Mouse (Mus musculus) neural tube, embryonic 12.5 days (tissue): Measurements from ENCODE around the gene Myo1d. TPM values are rescaled to one million over a fixed set of nuclear protein-coding genes. Genes with fewer than 3 reads are reported as not detected.

Experiments used
- ATAC-seq: fragments of 200-750 bp; cut with Nextera tagmentation; 2 replicates; pipeline ENCODE4 v1.8.0; 2017; ENCODE audit warnings: low read depth, mild to moderate bottlenecking, moderate TSS enrichment, moderate library complexity; ENCODE audit not compliant: low FRiP score
- H3K27ac ChIP-seq: fragments of 300-500 bp; sonication (generic); 2 replicates; pipeline ENCODE4 v1.5.1; 2016
- H3K27me3 ChIP-seq: fragments of 300-500 bp; sonication (generic); replicated peaks from 2 replicates; pipeline ENCODE4 v1.6.1; 2016; ENCODE audit warnings: mild to moderate bottlenecking
- H3K36me3 ChIP-seq: fragments of 300-500 bp; sonication (generic); 2 replicates; pipeline ENCODE4 v1.6.1; 2016; ENCODE audit warnings: mild to moderate bottlenecking
- H3K4me1 ChIP-seq: fragments of 300-500 bp; sonication (generic); 2 replicates; pipeline ENCODE4 v1.6.1; 2016
- H3K4me2 ChIP-seq: fragments of 300-500 bp; sonication (generic); replicated peaks from 2 replicates; pipeline ENCODE4 v1.6.1; 2016; ENCODE audit warnings: mild to moderate bottlenecking
- H3K4me3 ChIP-seq: fragments of 300-500 bp; sonication (generic); 2 replicates; pipeline ENCODE4 v1.5.1; 2016
- H3K9ac ChIP-seq: fragments of 300-500 bp; sonication (generic); 2 replicates; pipeline ENCODE4 v1.6.1; 2016; ENCODE audit warnings: mild to moderate bottlenecking
- H3K9me3 ChIP-seq: fragments of 300-500 bp; sonication (generic); 2 replicates; pipeline ENCODE4 v1.6.1; 2016; ENCODE audit warnings: mild to moderate bottlenecking
- WGBS: fragments of 180-500 bp; shearing (Covaris S2); methylation state at CpG from one replicate; pipeline ENCODE4 v1.1.7; 2016; 5-methylcytosine and 5-hydroxymethylcytosine counted together
- polyA plus RNA-seq: library from polyadenylated mRNA; unstranded; fragments of >200 nt; fragmentation: Nextera tagmentation; extraction: Ambion mirVana; gene quantifications from 2 replicates; pipeline ENCODE4 v1.2.1, GENCODE M21; 2016

Gene Myo1d
- 2.2 and 2.6 TPM in 2 replicates for polyA plus RNA-seq

DNA sequence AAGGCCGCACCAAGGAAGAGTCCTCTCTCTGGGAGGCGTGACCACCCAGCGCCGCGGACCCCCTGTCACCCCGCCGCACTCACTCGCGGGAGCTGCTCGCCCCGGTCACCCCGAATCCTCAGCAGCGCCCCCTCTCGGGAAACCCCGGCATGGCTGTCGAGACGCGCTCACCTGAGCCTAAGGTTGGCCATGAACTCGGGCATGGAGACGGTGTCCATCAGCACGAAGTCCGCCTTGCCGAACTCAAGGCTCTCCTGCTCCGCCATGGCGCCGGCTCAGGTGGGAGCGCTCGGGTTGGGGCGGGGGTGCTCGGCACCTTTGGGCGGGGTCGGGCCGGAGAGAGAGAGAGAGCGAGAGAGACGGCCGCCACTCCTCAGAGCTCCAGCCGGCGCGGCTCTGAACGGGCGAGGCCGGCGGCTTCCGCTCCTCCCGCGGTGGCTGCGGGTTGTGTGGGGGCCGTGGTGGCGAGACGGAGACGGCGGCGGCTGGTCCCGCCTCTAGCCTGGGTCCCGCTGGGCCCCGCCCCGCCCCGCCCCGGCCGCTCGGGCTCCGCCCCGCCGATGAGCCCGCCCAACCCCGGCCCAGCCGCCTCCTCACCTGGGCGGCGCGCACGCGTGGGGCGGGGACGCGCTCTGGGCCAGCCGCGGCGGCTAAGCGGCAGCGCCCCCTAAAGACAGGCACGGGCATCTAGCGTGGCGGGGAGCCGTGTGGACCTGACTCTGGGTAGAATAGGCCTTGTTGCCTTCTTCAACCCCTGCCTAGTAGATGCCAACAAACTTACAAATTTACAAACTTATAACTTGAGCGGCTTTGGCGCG, at the start of gene Myo1d:
Myo1d (minus strand) TSS at position 499 of the 818 bp plus-strand sequence.
- peak within 1 kb of the TSS; percentile 65 for H3K9ac ChIP-seq
- H3K4me1 ChIP-seq = 0 out of 2 replicates have a peak, but pooled peaks cover 6% of the 10 kb centered on the region
- no peaks in the 10 kb centered on the region for H3K36me3 ChIP-seq
- H3K4me3 ChIP-seq = peak within 1 kb of the TSS; percentile 69
- 0 out of 2 replicates have a peak, but pooled peaks cover 6% of the 10 kb centered on the region for H3K27me3 ChIP-seq
- under 1% methylated on average over 76 of the region's 87 CpGs for WGBS
- ATAC-seq = peak; percentile 87
- no peaks in the 10 kb centered on the region for H3K9me3 ChIP-seq
- no peak within 1 kb of the TSS for H3K27ac ChIP-seq
- H3K4me2 ChIP-seq = peak within 1 kb of the TSS; percentile 80

DNA sequence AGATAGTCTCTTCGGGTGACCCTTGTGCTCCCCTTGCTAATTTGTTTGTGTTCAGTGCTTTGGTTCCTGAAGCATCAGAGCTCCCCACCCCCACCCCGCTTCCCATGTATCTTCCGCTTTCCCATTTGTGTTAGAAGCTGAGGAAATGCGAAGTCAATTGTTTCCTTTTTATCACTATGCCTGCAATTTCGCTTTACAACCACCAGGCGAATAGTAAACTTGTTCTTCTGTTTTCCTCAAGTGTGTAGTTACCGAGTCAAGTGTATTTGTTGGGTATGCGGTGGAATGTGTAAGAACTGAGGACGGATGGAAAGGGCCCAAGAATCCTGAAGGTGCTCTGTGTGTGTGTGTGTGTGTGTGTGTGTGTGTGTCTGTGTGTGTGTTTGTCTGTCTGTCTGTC, 42.0 kb upstream of the Myo1d start:
- Histone ChIP-seq H3K36me3 (peaks cover 20% of the 10 kb centered on the region), H3K9me3 (no peaks in the 10 kb centered on the region), H3K27ac (no peak overlapping the region), H3K4me3 (no peak overlapping the region), H3K9ac (no peak overlapping the region), H3K4me2 (no peak overlapping the region), H3K27me3 (no peaks in the 10 kb centered on the region), H3K4me1 (no peaks in the 10 kb centered on the region)
- ATAC-seq = no peak
- 74% methylated on average over 9 of the region's 9 CpGs for WGBS

DNA sequence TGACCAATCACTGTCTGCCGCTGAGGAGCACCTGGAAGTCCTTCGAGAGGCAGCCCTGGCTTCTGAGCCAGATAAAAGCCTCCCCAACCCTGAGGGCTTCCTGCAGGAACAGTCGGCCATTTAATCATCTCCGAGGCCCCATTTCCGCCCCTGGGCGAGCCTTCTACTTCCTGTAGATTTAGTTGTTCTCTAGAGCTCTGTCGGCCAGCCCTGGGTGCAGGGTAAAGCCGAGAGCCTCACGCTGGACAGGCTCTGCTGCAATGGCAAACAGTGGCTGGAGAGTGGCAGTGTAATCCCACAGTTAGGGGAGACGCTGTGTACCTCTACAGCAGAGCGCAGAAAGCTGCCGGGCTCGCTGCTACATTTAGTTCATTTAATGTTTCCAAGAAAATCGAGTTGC, 41.5 kb upstream of the Myo1d start:
- ATAC-seq = no peak

DNA sequence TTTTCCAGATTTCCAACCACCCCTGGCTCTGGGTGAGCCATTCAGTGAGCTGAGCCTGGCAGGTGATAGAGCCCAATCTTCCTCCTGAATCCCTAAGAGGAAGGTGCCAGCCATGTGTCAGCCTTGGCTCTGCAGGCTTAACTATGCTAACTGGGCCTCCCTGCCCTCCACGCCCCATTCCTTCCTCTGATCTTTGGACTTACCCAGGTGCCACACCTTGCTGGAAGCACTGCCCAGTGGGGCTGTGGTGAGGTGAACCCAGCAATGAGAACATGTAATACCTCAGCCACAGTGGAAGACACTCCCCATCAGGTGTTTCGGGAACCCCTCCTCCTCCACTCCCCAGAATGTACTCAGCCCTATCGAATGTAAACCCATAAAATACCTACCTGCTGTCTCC, 40.3 kb upstream of the Myo1d start:
- Histone ChIP-seq H3K4me3 (no peak overlapping the region), H3K4me2 (no peak overlapping the region), H3K27ac (no peak overlapping the region), H3K9ac (no peak overlapping the region), H3K27me3 (no peaks in the 10 kb centered on the region), H3K4me1 (no peaks in the 10 kb centered on the region), H3K36me3 (peaks cover 32% of the 10 kb centered on the region), H3K9me3 (no peaks in the 10 kb centered on the region)
- ATAC-seq = no peak
- 82% methylated on average over 3 of the region's 3 CpGs for WGBS

More for the DNA sequence above, 41.5 kb upstream of the Myo1d start:
- H3K27ac ChIP-seq = no peak overlapping the region
- 62% methylated on average over 14 of the region's 14 CpGs for WGBS
- peaks cover 22% of the 10 kb centered on the region for H3K36me3 ChIP-seq
- H3K27me3 ChIP-seq = no peaks in the 10 kb centered on the region
- H3K9me3 ChIP-seq = no peaks in the 10 kb centered on the region
- H3K4me3 ChIP-seq = no peak overlapping the region
- no peak overlapping the region for H3K9ac ChIP-seq
- H3K4me1 ChIP-seq = no peaks in the 10 kb centered on the region
- no peak overlapping the region for H3K4me2 ChIP-seq

DNA sequence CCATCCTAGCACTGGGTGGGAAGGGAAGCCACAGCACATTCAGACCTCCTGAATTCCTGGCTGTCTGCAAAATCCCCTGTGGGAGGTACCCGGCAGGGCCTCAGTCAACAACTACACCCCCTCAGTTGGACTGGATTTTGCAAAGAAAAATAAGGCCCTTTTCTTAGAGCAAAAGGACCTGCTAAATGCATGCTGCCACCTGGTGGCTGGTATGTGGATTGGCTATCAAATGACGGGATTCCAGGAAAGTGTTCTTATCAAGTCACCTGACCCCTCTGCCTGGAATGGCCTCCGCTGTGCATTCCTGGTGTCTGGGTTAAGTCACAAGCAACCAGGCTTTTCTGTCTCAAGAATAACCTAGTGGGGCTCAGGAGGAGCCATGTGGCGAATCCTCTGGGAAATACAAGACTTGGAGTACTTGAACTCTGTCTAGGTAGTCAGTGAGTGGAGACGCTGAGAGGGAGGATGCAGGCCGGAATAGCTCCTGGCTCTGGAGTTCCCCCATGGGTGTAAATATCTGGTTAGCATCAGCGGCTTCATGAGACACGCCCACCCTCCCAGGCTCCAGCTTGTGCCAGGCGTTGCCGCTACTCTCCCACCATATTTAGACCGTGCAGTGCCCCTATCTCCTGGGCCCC, 38.4 kb upstream of the Myo1d start:
- Histone ChIP-seq H3K9ac (no peak overlapping the region), H3K36me3 (peaks cover 43% of the 10 kb centered on the region), H3K4me1 (no peaks in the 10 kb centered on the region), H3K27me3 (no peaks in the 10 kb centered on the region), H3K9me3 (no peaks in the 10 kb centered on the region), H3K4me2 (no peak overlapping the region), H3K4me3 (no peak overlapping the region), H3K27ac (no peak overlapping the region)
- 49% methylated on average over 11 of the region's 11 CpGs for WGBS
- no peak for ATAC-seq

DNA sequence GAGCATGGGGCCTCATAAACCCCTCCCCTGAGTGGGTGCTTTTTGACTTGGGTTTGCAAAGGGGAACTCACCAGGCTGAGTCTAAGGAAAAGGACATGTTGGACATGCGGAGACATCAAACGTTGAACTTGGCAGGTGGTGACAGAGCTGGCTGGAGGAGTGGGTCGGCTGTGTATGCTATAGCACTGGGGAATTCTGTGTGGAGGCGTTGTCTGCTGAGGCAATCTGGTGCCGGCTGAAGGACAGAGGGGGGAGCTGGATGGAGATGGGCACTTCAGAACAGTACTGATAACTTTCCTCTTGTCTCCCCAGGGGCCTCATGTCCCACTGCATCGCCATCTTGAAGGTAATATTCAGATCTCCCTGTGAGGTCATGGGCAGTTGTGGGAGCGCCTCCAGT, 35.5 kb upstream of the Myo1d start:
- H3K27me3 ChIP-seq = no peaks in the 10 kb centered on the region
- 90% methylated on average over 7 of the region's 7 CpGs for WGBS

DNA sequence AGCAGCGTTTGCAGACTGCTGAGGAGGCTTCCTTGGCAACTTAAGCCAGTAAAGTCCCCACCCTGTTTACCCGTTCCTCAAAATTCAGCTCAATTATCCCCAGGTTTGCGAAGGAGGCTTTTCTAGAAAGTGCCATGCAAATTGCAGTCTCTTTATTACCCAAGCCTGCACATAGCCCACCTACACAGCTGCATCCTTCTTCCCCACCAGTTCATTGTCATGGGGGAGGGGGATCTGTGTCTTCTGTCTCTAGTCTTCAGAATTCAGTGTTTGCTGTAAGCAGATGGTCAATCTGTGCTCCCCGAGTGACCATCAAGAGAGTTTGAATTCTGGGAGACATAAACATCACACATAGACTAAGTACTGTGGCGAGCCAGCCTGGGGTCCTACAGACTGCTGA, 31.3 kb upstream of the Myo1d start:
- WGBS = 13% methylated on average over 5 of the region's 5 CpGs
- Histone ChIP-seq H3K4me1 (peaks cover 21% of the 10 kb centered on the region), H3K4me3 (peak overlapping the region; percentile 56), H3K27ac (no peak overlapping the region), H3K4me2 (peak overlapping the region; percentile 92), H3K36me3 (peaks cover 21% of the 10 kb centered on the region), H3K9me3 (no peaks in the 10 kb centered on the region), H3K9ac (peak overlapping the region; percentile 90; the same call in 1 of the 2 replicates), H3K27me3 (no peaks in the 10 kb centered on the region)
- ATAC-seq = 0 out of 2 replicates have a peak, but pooled peaks have one; percentile 4

More for the DNA sequence above, 35.5 kb upstream of the Myo1d start:
- ATAC-seq = no peak
- H3K4me1 ChIP-seq = peaks cover 13% of the 10 kb centered on the region
- peaks cover 28% of the 10 kb centered on the region for H3K36me3 ChIP-seq
- no peak overlapping the region for H3K27ac ChIP-seq
- no peak overlapping the region for H3K9ac ChIP-seq
- no peak overlapping the region for H3K4me3 ChIP-seq
- H3K9me3 ChIP-seq = no peaks in the 10 kb centered on the region
- no peak overlapping the region for H3K4me2 ChIP-seq

DNA sequence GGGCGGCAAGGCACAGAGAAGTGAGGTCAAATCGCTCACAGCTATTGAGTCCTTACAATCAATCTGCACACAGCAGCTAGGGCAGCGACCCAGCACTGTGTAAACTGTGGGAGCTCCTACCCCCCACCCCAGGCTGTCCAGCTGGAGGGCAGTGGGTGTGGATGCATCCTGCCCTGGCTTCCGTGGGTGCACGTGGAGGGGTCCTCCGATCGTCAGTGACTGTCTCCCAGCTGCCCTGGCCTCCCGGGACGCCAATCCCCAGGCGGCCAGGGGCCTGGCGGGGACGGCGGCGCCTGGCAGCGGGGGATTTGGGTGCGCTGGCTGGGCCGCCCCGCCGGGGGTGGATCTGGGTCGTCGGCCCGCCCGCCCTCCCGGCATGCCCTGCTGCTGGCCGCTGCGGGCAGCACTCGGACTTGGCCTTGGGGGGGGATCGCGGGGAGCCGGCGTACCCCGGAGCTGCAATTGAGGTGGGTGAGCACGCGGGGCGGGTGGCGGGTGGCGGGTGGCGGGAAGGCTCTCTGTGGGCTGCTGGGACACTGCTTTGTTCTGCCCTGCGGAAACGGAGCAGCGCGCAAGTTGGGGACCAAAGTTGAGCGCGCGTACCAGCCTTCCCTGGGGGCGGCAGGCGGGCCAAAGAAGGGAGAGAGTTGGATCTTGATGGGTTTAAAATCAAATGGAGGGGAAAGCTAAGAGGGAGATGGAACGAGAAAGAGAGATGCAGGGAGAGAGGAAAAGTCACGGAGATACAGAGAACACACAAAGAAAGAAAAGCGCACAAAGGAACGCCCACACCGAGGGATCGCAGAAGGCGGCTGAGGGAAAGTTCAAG, 30.4 kb upstream of the Myo1d start, which contains the start of gene Tmem98:
Tmem98 (plus strand) TSS at position 183 of the 829 bp plus-strand sequence.
- Histone ChIP-seq H3K27me3 (no peaks in the 10 kb centered on the region), H3K9me3 (0 out of 2 replicates have a peak, but pooled peaks cover 2% of the 10 kb centered on the region), H3K4me1 (peaks cover 21% of the 10 kb centered on the region), H3K9ac (peak within 1 kb of the TSS; percentile 90), H3K36me3 (peaks cover 12% of the 10 kb centered on the region), H3K4me3 (peak within 1 kb of the TSS; percentile 56), H3K27ac (peak within 1 kb of the TSS; percentile 37; the same call in 1 of the 2 replicates), H3K4me2 (peak within 1 kb of the TSS; percentile 92)
- peak; percentile 81 for ATAC-seq
- WGBS = 1% methylated on average over 54 of the region's 54 CpGs

DNA sequence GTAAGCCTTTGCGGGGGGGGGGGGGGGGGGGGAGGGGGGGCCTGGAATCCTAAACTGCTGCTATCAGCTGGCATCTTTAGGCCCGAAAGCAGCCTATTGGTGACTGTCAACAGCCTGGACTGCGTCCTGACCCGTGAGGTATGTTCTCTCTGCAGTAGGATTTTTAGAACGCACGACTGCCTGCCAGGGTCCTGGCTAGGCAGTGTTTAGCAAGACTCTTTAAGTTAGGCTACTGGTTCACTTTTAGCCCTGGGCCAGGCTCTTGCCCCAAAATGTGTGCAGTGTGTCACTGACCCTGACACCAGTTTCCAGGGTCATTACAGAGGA, 29.8 kb upstream of the Myo1d start:
- H3K4me2 ChIP-seq = peak overlapping the region; percentile 92
- no peak overlapping the region for H3K27ac ChIP-seq
- H3K9me3 ChIP-seq = 0 out of 2 replicates have a peak, but pooled peaks cover 5% of the 10 kb centered on the region
- H3K36me3 ChIP-seq = peaks cover 6% of the 10 kb centered on the region
- 0 out of 2 replicates have a peak, but pooled peaks have one; percentile 23 for ATAC-seq
- peaks cover 21% of the 10 kb centered on the region for H3K4me1 ChIP-seq
- H3K9ac ChIP-seq = peak overlapping the region; percentile 90
- H3K27me3 ChIP-seq = no peaks in the 10 kb centered on the region
- WGBS = 44% methylated on average over 5 of the region's 6 CpGs
- peak overlapping the region; percentile 56 for H3K4me3 ChIP-seq

DNA sequence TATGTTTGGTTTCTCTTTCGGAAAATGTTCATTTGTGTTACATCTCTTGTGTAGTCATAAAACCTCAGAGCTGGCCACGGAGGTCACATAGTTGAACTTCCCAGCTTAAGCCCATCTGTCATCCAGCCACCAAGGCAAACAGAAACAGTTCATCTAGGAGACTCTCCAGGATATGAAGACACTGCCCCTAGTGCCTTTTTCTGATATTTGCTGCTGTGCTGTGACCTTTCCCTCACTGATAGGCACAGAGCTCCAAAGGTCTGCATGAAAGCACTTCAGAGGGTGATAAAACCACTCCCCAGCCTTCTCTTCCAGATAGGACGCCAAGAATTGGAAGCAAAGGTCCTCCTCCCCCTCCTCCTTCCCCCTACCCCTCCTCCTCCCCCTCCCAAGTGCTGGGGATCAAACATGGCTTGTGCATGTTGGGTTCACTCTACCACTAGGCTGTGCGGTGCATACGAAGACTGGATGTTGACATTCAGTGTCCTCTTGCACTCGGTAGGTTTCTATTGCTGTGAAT, 28.8 kb upstream of the Myo1d start:
- no peak for ATAC-seq
- Histone ChIP-seq H3K27ac (no peak overlapping the region), H3K36me3 (no peaks in the 10 kb centered on the region; the same call in 1 of the 2 replicates), H3K27me3 (no peaks in the 10 kb centered on the region), H3K4me1 (peaks cover 21% of the 10 kb centered on the region), H3K4me2 (no peak overlapping the region), H3K9me3 (0 out of 2 replicates have a peak, but pooled peaks cover 5% of the 10 kb centered on the region), H3K4me3 (no peak overlapping the region), H3K9ac (no peak overlapping the region)
- 74% methylated on average over 6 of the region's 6 CpGs for WGBS

DNA sequence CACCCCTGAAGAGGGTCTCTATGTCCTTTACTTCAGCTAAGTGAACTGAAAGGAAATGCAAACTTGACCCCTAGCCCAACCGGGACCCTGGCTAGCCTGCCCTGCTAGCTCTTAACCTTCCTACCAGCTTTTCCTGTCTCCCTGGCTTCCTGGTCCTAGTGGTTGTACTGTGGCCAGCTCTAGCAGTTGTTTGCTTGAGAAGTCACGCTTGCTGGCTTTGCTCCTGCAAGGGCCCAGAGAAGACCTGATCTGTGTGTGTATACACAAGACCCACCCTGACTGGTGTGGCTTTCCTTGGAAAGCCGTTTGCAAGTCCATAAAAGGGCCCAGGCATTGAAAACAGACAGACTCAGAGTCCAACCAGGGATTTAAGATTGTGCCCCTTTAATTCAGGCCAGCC, 22.9 kb upstream of the Myo1d start:
- H3K4me3 ChIP-seq = no peak overlapping the region
- no peaks in the 10 kb centered on the region for H3K27me3 ChIP-seq
- ATAC-seq = no peak
- WGBS = 62% methylated on average over 3 of the region's 3 CpGs
- no peak overlapping the region for H3K9ac ChIP-seq
- H3K9me3 ChIP-seq = 0 out of 2 replicates have a peak, but pooled peaks cover 5% of the 10 kb centered on the region
- H3K4me2 ChIP-seq = no peak overlapping the region
- H3K4me1 ChIP-seq = no peaks in the 10 kb centered on the region
- no peak overlapping the region for H3K27ac ChIP-seq
- no peaks in the 10 kb centered on the region for H3K36me3 ChIP-seq
